Mouse (Mus musculus) embryonic facial prominence, embryonic 11.5 days (tissue): ENCODE results near the gene Tstd2. TPM values are rescaled to one million over a fixed set of nuclear protein-coding genes. Genes with fewer than 3 reads are reported as not detected.

ENCODE experiments used
- ATAC-seq: fragments of 200-750 bp; cut with Nextera tagmentation; replicated peaks from 2 replicates; pipeline ENCODE4 v1.8.0; 2017; ENCODE audit warnings: low read depth; ENCODE audit not compliant: insufficient number of reproducible peaks, low FRiP score, low TSS enrichment
- DNase-seq: peaks from one replicate; pipeline ENCODE4 v3.0.0-alpha.2; 2015; ENCODE audit warnings: low spot score
- H3K27ac ChIP-seq: fragments of 300-500 bp; sonication (generic); replicated peaks from 2 replicates; pipeline ENCODE4 v1.5.1; 2014; ENCODE audit warnings: mild to moderate bottlenecking, low read depth, low read length, control low read depth
- H3K27me3 ChIP-seq: fragments of 300-500 bp; sonication (generic); 2 replicates; pipeline ENCODE4 v1.6.1; 2014; ENCODE audit warnings: mild to moderate bottlenecking, low read length, moderate library complexity, mixed read lengths; ENCODE audit not compliant: control insufficient read depth, insufficient read depth
- H3K36me3 ChIP-seq: fragments of 300-500 bp; sonication (generic); replicated peaks from 2 replicates; pipeline ENCODE4 v1.6.1; 2014; ENCODE audit warnings: low read depth, mild to moderate bottlenecking, low read length, moderate library complexity, mixed read lengths; ENCODE audit not compliant: control insufficient read depth, insufficient read depth
- H3K4me1 ChIP-seq: fragments of 300-500 bp; sonication (generic); 2 replicates; pipeline ENCODE4 v1.6.1; 2014; ENCODE audit warnings: low read length, mixed read lengths; ENCODE audit not compliant: control insufficient read depth, insufficient read depth
- H3K4me2 ChIP-seq: fragments of 300-500 bp; sonication (generic); 2 replicates; pipeline ENCODE4 v1.6.1; 2014; ENCODE audit warnings: low read depth, mild to moderate bottlenecking, control low read depth, low read length, moderate library complexity
- H3K4me3 ChIP-seq: fragments of 300-500 bp; sonication (generic); 2 replicates; pipeline ENCODE4 v1.5.1; 2014; ENCODE audit warnings: low read depth, low read length, control low read depth
- H3K9ac ChIP-seq: fragments of 300-500 bp; sonication (generic); replicated peaks from 2 replicates; pipeline ENCODE4 v1.6.1; 2014; ENCODE audit warnings: mild to moderate bottlenecking, control low read depth, low read length
- H3K9me3 ChIP-seq: fragments of 300-500 bp; sonication (generic); replicated peaks from 2 replicates; pipeline ENCODE4 v1.6.1; 2016; ENCODE audit warnings: mild to moderate bottlenecking, low read length, inconsistent platforms, mixed read lengths; ENCODE audit not compliant: control insufficient read depth
- WGBS: fragments of 180-500 bp; shearing (Covaris S2); extraction: QIAGEN DNeasy Blood & Tissue Kit; methylation state at CpG from one replicate; pipeline ENCODE4 v1.1.7; 2014; 5-methylcytosine and 5-hydroxymethylcytosine counted together
- polyA plus RNA-seq: library from polyadenylated mRNA; unstranded; fragments of >200 nt; fragmentation: Nextera tagmentation; extraction: Ambion mirVana; gene quantifications from 2 replicates; pipeline ENCODE4 v1.2.1, GENCODE M21; 2014

Tstd2 gene
- polyA plus RNA-seq, 1 experiment from 2014 or later = 36.6 TPM

- Histone ChIP-seq H3K9ac (no peak overlapping the region), H3K4me3 (no peak overlapping the region), H3K4me2 (no peak overlapping the region), H3K27me3 (no peaks in the 10 kb centered on the region), H3K36me3 (peaks cover 15% of the 10 kb centered on the region), H3K9me3 (no peaks in the 10 kb centered on the region), H3K4me1 (peaks cover 3% of the 10 kb centered on the region; the same call in 1 of the 2 replicates), H3K27ac (no peak overlapping the region)
- DNase-seq (no peak), ATAC-seq (no peak)
- WGBS = 76% methylated on average over 4 of the region's 4 CpGs
Measured at GRCm38 (mm10) chr4:46176313-46176712, 37.8 kb upstream of the Tstd2 start.

DNA sequence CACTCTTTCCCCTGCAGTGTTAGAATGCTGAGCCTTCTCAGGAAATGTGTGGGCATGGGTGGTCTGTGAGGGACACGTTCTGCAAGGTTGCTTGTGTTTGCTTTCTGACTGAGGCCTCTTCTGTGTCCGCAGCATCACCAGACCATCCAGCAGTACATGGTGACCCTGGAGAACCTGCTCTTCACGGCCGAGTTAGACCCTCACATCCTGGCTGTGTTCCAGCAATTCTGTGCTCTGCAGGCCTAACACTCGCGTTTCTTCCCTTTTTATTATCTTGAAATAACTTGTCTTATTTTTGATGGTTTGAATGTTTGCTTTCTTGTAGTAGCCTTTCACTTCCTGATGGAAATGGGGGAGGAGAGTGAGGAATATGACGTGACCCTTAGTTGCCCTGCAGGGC is 33.3 kb upstream of the Tstd2 start:
- no peak overlapping the region for H3K27ac ChIP-seq
- ATAC-seq = no peak
- no peaks in the 10 kb centered on the region for H3K9me3 ChIP-seq
- no peak for DNase-seq
- no peak overlapping the region for H3K9ac ChIP-seq
- 86% methylated on average over 7 of the region's 7 CpGs for WGBS
- no peak overlapping the region for H3K4me2 ChIP-seq
- no peaks in the 10 kb centered on the region for H3K27me3 ChIP-seq
- peaks cover 20% of the 10 kb centered on the region for H3K36me3 ChIP-seq
- no peak overlapping the region for H3K4me3 ChIP-seq
- H3K4me1 ChIP-seq = no peaks in the 10 kb centered on the region

- 93% methylated on average over 5 of the region's 5 CpGs for WGBS
- peaks cover 10% of the 10 kb centered on the region for H3K36me3 ChIP-seq
- ATAC-seq = no peak
Measured at GRCm38 (mm10) chr4:46165831-46166230, 27.3 kb upstream of the Tstd2 start.

GRCm38 (mm10) chr4:46164027-46164426 is 25.5 kb upstream of the Tstd2 start:
- DNase-seq (no peak), ATAC-seq (no peak)
- no peak overlapping the region for H3K27ac ChIP-seq
- H3K9me3 ChIP-seq = no peaks in the 10 kb centered on the region
- H3K9ac ChIP-seq = no peak overlapping the region
- H3K27me3 ChIP-seq = no peaks in the 10 kb centered on the region
- no peaks in the 10 kb centered on the region for H3K4me1 ChIP-seq
- no peak overlapping the region for H3K4me3 ChIP-seq
- 88% methylated on average over 2 of the region's 2 CpGs for WGBS
- H3K4me2 ChIP-seq = no peak overlapping the region
- H3K36me3 ChIP-seq = peaks cover 6% of the 10 kb centered on the region

More at GRCm38 (mm10) chr4:46165831-46166230, 27.3 kb upstream of the Tstd2 start:
- Histone ChIP-seq H3K27me3 (no peaks in the 10 kb centered on the region), H3K27ac (no peak overlapping the region), H3K9ac (no peak overlapping the region), H3K4me3 (no peak overlapping the region), H3K9me3 (no peaks in the 10 kb centered on the region), H3K4me2 (no peak overlapping the region), H3K4me1 (no peaks in the 10 kb centered on the region)
- DNase-seq = no peak

- 93% methylated on average over 12 of the region's 12 CpGs for WGBS
- Histone ChIP-seq H3K27ac (no peak overlapping the region), H3K36me3 (no peaks in the 10 kb centered on the region; the same call in none of the 2 replicates), H3K4me2 (no peak overlapping the region), H3K4me3 (no peak overlapping the region), H3K4me1 (no peaks in the 10 kb centered on the region), H3K9ac (no peak overlapping the region), H3K27me3 (no peaks in the 10 kb centered on the region), H3K9me3 (no peaks in the 10 kb centered on the region)
- no peak for ATAC-seq
- no peak for DNase-seq
Measured at GRCm38 (mm10) chr4:46151903-46152544, 13.5 kb upstream of the Tstd2 start.

GRCm38 (mm10) chr4:46146881-46147280 is 8.4 kb upstream of the Tstd2 start:
- no peaks in the 10 kb centered on the region for H3K4me1 ChIP-seq
- H3K4me3 ChIP-seq = no peak overlapping the region

GRCm38 (mm10) chr4:46144323-46144722 is 5.8 kb upstream of the Tstd2 start:
- no peak overlapping the region for H3K4me2 ChIP-seq
- no peaks in the 10 kb centered on the region for H3K36me3 ChIP-seq
- no peak overlapping the region for H3K4me3 ChIP-seq
- no peaks in the 10 kb centered on the region for H3K9me3 ChIP-seq
- H3K27ac ChIP-seq = no peak overlapping the region
- 0 out of 2 replicates have a peak, but pooled peaks cover 4% of the 10 kb centered on the region for H3K4me1 ChIP-seq
- WGBS = 72% methylated on average over 3 of the region's 3 CpGs
- no peaks in the 10 kb centered on the region for H3K27me3 ChIP-seq
- DNase-seq (peak; percentile 22), ATAC-seq (no peak)
- no peak overlapping the region for H3K9ac ChIP-seq

More at GRCm38 (mm10) chr4:46146881-46147280, 8.4 kb upstream of the Tstd2 start:
- no peak overlapping the region for H3K27ac ChIP-seq
- no peak overlapping the region for H3K4me2 ChIP-seq
- H3K9me3 ChIP-seq = no peaks in the 10 kb centered on the region
- 96% methylated on average over 1 of the region's 1 CpGs for WGBS
- no peaks in the 10 kb centered on the region for H3K36me3 ChIP-seq
- ATAC-seq = no peak
- DNase-seq = no peak
- H3K27me3 ChIP-seq = no peaks in the 10 kb centered on the region
- no peak overlapping the region for H3K9ac ChIP-seq

- ATAC-seq = peak; percentile 83
- Histone ChIP-seq H3K27ac (peak overlapping the region; percentile 97), H3K4me2 (peak overlapping the region; percentile 72), H3K27me3 (no peaks in the 10 kb centered on the region), H3K36me3 (no peaks in the 10 kb centered on the region; the same call in none of the 2 replicates), H3K4me1 (0 out of 2 replicates have a peak, but pooled peaks cover 4% of the 10 kb centered on the region), H3K9me3 (no peaks in the 10 kb centered on the region), H3K9ac (peak overlapping the region; percentile 92), H3K4me3 (peak overlapping the region; percentile 80)
- WGBS = 7% methylated on average over 17 of the region's 17 CpGs
- DNase-seq = peak; percentile 55
Measured at GRCm38 (mm10) chr4:46137629-46138286, 736 bp downstream of the Tstd2 start.
